Mouse (Mus musculus) neural tube, embryonic 14.5 days (tissue): ENCODE measurements around the gene 4833420G17Rik. TPM values are rescaled to one million over a fixed set of nuclear protein-coding genes. Genes with fewer than 3 reads are reported as not detected.

ENCODE experiments used
- ATAC-seq: fragments of 200-750 bp; cut with Nextera tagmentation; 2 replicates; pipeline ENCODE4 v1.8.0; 2017; ENCODE audit warnings: low read depth, mild to moderate bottlenecking, moderate TSS enrichment, moderate library complexity
- H3K27ac ChIP-seq: fragments of 300-500 bp; sonication (generic); 2 replicates; pipeline ENCODE4 v1.5.1; 2014; ENCODE audit warnings: low read depth, mild to moderate bottlenecking, control low read depth, low read length, moderate library complexity, mixed read lengths
- H3K27me3 ChIP-seq: fragments of 300-500 bp; sonication (generic); 2 replicates; pipeline ENCODE4 v1.6.1; 2014; ENCODE audit warnings: low read length; ENCODE audit not compliant: control insufficient read depth, insufficient read depth
- H3K36me3 ChIP-seq: fragments of 300-500 bp; sonication (generic); 2 replicates; pipeline ENCODE4 v1.6.1; 2014; ENCODE audit warnings: low read length, mixed read lengths; ENCODE audit not compliant: control insufficient read depth, insufficient read depth
- H3K4me1 ChIP-seq: fragments of 300-500 bp; sonication (generic); 2 replicates; pipeline ENCODE4 v1.6.1; 2014; ENCODE audit warnings: low read length; ENCODE audit not compliant: control insufficient read depth, insufficient read depth
- H3K4me2 ChIP-seq: fragments of 300-500 bp; sonication (generic); 2 replicates; pipeline ENCODE4 v1.6.1; 2014; ENCODE audit warnings: mild to moderate bottlenecking, low read depth, low read length, control low read depth
- H3K4me3 ChIP-seq: fragments of 300-500 bp; sonication (generic); 2 replicates; pipeline ENCODE4 v1.5.1; 2014; ENCODE audit warnings: low read depth, low read length, control low read depth, mixed read lengths
- H3K9ac ChIP-seq: fragments of 300-500 bp; sonication (generic); replicated peaks from 2 replicates; pipeline ENCODE4 v1.6.1; 2014; ENCODE audit warnings: low read depth, mild to moderate bottlenecking, control low read depth, low read length, mixed read lengths
- H3K9me3 ChIP-seq: fragments of 300-500 bp; sonication (generic); 2 replicates; pipeline ENCODE4 v1.6.1; 2016; ENCODE audit warnings: low read length; ENCODE audit not compliant: control insufficient read depth
- WGBS: fragments of 180-500 bp; shearing (Covaris S2); extraction: QIAGEN DNeasy Blood & Tissue Kit; methylation state at CpG from one replicate; pipeline ENCODE4 v1.1.7; 2014; 5-methylcytosine and 5-hydroxymethylcytosine counted together
- polyA plus RNA-seq: library from polyadenylated mRNA; unstranded; fragments of >200 nt; fragmentation: Nextera tagmentation; extraction: Ambion mirVana; gene quantifications from 2 replicates; pipeline ENCODE4 v1.2.1, GENCODE M21; 2014

Gene 4833420G17Rik
- 98.6 and 122 TPM in 2 replicates for polyA plus RNA-seq

GRCm38 (mm10) chr13:119462596-119463560 lies at the start of gene 4833420G17Rik:
4833420G17Rik (plus strand) TSS chr13:119462768.
- peaks cover 17% of the 10 kb centered on the region for H3K36me3 ChIP-seq
- H3K27ac ChIP-seq: peak within 1 kb of the TSS; percentile 70
- H3K9ac ChIP-seq: peak within 1 kb of the TSS; percentile 72
- peak; percentile 99 for ATAC-seq
- 3% methylated on average over 57 of the region's 57 CpGs for WGBS
- H3K9me3 ChIP-seq: no peaks in the 10 kb centered on the region
- H3K4me1 ChIP-seq: peaks cover 14% of the 10 kb centered on the region
- no peaks in the 10 kb centered on the region; the same call in 1 of the 2 replicates for H3K27me3 ChIP-seq
- H3K4me2 ChIP-seq: peak within 1 kb of the TSS; percentile 68
- H3K4me3 ChIP-seq: peak within 1 kb of the TSS; percentile 73

GRCm38 (mm10) chr13:119413026-119413425 lies 49.5 kb upstream of the 4833420G17Rik start:
- Histone ChIP-seq H3K4me1 (peaks cover 4% of the 10 kb centered on the region), H3K27me3 (no peaks in the 10 kb centered on the region), H3K4me2 (no peak overlapping the region), H3K9me3 (no peaks in the 10 kb centered on the region), H3K4me3 (no peak overlapping the region), H3K9ac (no peak overlapping the region), H3K27ac (no peak overlapping the region), H3K36me3 (no peaks in the 10 kb centered on the region)
- WGBS: 29% methylated on average over 2 of the region's 2 CpGs
- ATAC-seq: no peak

DNA sequence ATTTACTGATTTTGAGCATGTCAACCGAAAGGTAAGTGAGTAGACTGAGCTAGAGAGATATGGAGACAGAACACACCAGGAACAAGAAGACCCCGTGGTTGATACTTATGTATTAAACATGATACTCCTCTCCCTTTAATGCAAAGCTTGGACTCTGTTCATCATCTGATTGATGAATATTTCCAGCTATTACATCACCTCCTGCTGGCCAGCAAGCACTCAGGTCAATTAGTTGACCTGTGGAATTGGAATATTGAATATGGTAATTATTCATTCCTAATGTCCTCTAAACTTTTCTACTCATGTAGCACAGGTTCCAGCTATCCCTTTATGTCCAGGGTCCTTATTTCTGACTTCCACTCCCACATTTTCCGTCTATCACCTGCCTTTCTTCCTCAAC lies 44.1 kb upstream of the 4833420G17Rik start:
- no peak for ATAC-seq
- H3K4me3 ChIP-seq: no peak overlapping the region
- H3K9ac ChIP-seq: no peak overlapping the region
- no peaks in the 10 kb centered on the region for H3K9me3 ChIP-seq
- no peak overlapping the region for H3K27ac ChIP-seq
- 84% methylated on average over 3 of the region's 3 CpGs for WGBS
- no peaks in the 10 kb centered on the region for H3K36me3 ChIP-seq
- H3K4me2 ChIP-seq: no peak overlapping the region
- H3K27me3 ChIP-seq: no peaks in the 10 kb centered on the region
- no peaks in the 10 kb centered on the region for H3K4me1 ChIP-seq

GRCm38 (mm10) chr13:119430164-119430563 lies 32.4 kb upstream of the 4833420G17Rik start:
- no peaks in the 10 kb centered on the region for H3K27me3 ChIP-seq
- peak overlapping the region; percentile 50 for H3K4me2 ChIP-seq
- peak overlapping the region; percentile 97 for H3K4me3 ChIP-seq
- WGBS: 24% methylated on average over 8 of the region's 8 CpGs
- peak overlapping the region; percentile 94; the same call in 1 of the 2 replicates for H3K27ac ChIP-seq
- ATAC-seq: no peak
- peak overlapping the region; percentile 100 for H3K9ac ChIP-seq
- H3K36me3 ChIP-seq: peaks cover 9% of the 10 kb centered on the region; the same call in 1 of the 2 replicates
- H3K4me1 ChIP-seq: peaks cover 18% of the 10 kb centered on the region
- no peaks in the 10 kb centered on the region for H3K9me3 ChIP-seq

DNA sequence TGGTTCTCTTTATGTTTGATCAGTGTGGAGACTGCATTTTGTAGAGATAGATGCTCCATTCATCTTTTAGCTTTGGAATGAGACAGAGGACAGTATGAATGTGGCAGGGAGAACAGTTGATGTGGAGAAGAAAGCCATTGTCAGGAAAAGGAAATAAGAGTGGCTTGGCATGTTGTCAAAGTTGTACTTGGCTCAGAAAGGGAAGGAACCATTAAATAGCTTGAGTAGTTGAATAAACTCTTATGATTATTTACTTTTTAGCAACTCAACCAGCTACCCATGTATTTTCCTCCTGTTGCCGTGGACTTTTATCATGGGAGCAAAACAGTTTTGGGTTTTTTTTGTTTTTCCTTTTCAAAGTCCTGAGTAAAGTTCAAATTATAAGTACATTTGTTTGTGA lies 30.5 kb upstream of the 4833420G17Rik start:
- Histone ChIP-seq H3K27me3 (no peaks in the 10 kb centered on the region), H3K36me3 (peaks cover 9% of the 10 kb centered on the region; the same call in 1 of the 2 replicates), H3K9me3 (no peaks in the 10 kb centered on the region), H3K9ac (no peak overlapping the region), H3K4me3 (no peak overlapping the region), H3K4me1 (peaks cover 18% of the 10 kb centered on the region), H3K4me2 (no peak overlapping the region), H3K27ac (no peak overlapping the region)
- WGBS: 83% methylated on average over 1 of the region's 1 CpGs
- ATAC-seq: no peak

- Histone ChIP-seq H3K4me2 (no peak overlapping the region), H3K9ac (no peak overlapping the region), H3K4me3 (no peak overlapping the region), H3K27me3 (no peaks in the 10 kb centered on the region), H3K27ac (no peak overlapping the region), H3K9me3 (no peaks in the 10 kb centered on the region), H3K36me3 (peaks cover 21% of the 10 kb centered on the region), H3K4me1 (peaks cover 18% of the 10 kb centered on the region)
- 94% methylated on average over 7 of the region's 7 CpGs for WGBS
- no peak for ATAC-seq
These were observed 28.2 kb upstream of the 4833420G17Rik start for GRCm38 (mm10) chr13:119434359-119434758.

DNA sequence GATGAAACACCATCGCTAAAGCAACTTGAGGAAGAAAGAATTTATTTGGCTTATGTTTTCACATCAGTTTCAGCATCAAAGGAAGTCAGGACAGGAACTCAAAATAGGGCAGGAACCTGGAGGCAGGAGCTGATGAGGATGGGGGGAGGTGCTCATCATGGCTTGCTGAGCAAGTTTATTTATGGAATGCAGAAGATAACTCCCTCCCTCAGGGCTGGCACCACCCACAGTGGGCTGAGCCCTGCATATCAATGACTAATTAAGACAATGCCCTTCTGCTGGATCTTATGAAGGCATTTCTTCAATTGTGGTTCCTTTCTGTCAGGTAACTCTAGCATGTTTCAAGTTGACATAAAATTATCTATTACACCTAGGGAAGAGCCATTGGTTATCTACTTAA lies 20.3 kb upstream of the 4833420G17Rik start:
- ATAC-seq: no peak
- Histone ChIP-seq H3K4me1 (no peaks in the 10 kb centered on the region), H3K4me3 (no peak overlapping the region), H3K27me3 (no peaks in the 10 kb centered on the region), H3K36me3 (peaks cover 42% of the 10 kb centered on the region), H3K27ac (no peak overlapping the region), H3K9ac (no peak overlapping the region), H3K4me2 (no peak overlapping the region), H3K9me3 (no peaks in the 10 kb centered on the region)
- 93% methylated on average over 1 of the region's 1 CpGs for WGBS

DNA sequence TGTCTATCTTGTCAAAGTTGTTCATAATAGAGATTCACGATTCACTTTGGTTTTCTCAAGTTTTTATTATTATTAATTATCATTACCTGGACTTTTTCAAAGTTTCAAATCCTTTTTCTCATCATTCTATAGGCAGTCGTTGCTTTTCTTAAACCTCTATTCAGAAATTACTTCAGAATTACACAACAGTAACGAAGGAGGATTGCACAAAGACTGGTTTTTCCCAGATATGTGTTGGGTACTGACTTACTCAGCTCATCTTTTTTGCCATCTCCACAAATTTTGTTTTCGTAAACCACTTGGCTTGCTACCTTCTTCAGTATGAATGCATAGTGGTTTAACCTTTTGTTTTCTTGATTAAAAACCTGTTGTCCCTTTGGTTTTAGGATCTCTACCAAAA lies 9.0 kb upstream of the 4833420G17Rik start:
- no peaks in the 10 kb centered on the region for H3K4me1 ChIP-seq
- no peaks in the 10 kb centered on the region for H3K9me3 ChIP-seq
- H3K36me3 ChIP-seq: peaks cover 34% of the 10 kb centered on the region
- H3K27me3 ChIP-seq: no peaks in the 10 kb centered on the region
- H3K4me2 ChIP-seq: no peak overlapping the region
- H3K27ac ChIP-seq: no peak overlapping the region
- WGBS: 96% methylated on average over 4 of the region's 4 CpGs
- H3K9ac ChIP-seq: no peak overlapping the region
- no peak overlapping the region for H3K4me3 ChIP-seq
- ATAC-seq: no peak

DNA sequence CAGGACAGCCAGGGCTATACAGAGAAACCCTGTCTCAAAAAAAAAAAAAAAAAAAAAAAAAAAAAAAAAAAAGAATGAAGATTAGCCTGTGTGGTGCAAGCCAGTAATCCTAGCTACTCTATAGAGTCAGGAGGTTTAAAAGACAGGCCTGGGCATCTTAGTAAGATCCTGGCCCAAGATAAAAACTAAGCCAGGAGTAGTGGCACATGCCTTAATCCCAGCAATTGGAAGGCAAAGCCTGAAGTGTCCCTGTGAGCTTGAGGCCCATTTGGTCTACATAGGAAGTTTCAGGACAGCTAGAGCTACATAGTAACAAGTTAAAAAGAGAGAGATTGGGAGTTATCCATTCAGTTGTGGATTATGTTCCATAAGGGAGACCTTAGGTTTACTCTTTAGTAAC lies 7.5 kb upstream of the 4833420G17Rik start:
- peaks cover 34% of the 10 kb centered on the region for H3K36me3 ChIP-seq
- H3K27ac ChIP-seq: no peak overlapping the region
- H3K4me1 ChIP-seq: no peaks in the 10 kb centered on the region
- no peak for ATAC-seq
- H3K27me3 ChIP-seq: no peaks in the 10 kb centered on the region
- no peak overlapping the region for H3K4me3 ChIP-seq
- H3K9ac ChIP-seq: no peak overlapping the region
- no peak overlapping the region for H3K4me2 ChIP-seq
- H3K9me3 ChIP-seq: no peaks in the 10 kb centered on the region
